Mouse (Mus musculus) cerebellum, adult 11 months (tissue): ENCODE results near the gene Faf2.

ENCODE experiments used
- DNase-seq: peaks from one replicate; pipeline ENCODE4 v3.0.0; 2022

Gene Faf2

GRCm38 (mm10) chr13:54683301-54683700 is 61.7 kb downstream of the Faf2 start:
- DNase-seq, result no peak

DNA sequence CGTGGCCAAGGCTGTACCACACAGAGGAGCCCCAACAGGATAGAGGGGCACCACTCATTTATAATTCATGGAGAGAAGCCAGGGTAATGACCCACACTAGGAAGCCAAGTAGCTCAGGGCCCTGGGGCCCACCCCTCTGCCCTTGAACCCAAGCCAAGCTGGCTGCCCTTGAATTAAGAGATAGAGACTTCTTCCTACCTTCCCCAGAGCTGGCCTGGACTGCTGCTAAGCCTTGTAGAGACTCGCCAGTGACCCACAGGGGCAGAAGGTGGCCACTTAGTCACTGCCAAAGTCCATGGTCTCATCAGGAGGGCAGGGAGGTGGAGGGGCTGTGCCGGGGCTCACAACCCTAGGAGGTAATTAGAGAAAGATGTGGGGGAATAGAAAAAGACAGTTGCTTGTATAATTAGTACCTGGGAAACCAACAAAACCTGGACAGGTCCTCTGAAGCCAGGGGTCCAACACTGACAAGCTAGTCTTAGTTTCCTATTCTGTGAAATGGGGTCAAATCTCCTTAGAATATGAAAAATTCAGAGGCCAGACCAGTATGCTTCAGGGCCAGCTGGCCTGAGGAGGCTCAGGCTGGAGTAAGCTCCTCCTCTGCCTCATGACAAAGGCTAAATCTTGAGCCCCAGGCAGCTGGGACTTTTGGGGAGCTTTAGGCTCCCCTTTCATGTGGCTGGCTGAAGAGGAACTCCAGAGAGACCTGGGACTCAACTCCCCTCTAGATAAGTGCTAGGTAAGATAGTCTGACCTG is 62.7 kb downstream of the Faf2 start:
- no peak for DNase-seq

- no peak for DNase-seq
Measured at GRCm38 (mm10) chr13:54685174-54685573, 63.6 kb downstream of the Faf2 start.

DNA sequence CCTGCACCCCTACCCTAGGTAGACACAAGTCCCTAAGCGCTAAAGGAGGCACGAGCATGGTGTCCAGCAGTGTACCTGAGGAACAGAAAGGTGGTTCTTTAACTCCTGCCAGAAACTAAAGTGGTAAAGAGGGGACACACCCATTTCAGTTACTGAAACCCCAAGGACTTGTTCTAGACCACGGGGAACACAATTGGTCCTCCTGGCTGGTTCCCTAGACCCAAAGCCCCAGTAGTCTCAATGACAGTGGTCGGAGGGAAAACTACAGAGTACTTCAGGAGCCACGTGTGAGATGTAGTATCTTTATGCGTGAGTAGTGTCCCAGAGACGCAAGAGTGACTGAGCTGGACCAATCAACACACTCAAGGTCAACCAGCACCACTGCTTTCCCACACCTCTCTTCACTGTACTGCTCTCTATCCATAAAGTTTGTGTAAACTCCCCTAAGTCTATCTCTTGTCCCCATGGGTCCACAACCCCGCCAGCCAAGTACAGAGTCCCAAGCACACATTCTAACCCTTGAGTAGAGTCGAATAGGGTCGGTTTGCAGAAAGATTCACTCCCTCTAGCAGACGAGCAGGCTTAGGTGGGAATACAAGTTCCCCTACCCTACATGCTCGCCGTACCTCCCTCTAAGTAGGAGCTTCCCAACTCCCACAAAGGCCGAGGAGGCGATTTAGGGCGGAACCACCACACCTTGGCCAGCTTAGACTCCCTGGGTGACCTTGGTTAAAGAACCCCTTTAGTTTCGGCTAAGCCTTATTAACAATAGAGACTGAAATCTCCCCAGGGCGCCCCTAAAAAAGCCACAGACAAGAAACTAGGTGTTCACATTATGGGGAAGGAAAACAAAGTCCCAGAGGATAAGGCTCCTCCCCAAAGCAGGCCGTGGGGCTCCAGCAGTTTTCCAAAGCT is 64.8 kb downstream of the Faf2 start:
- no peak for DNase-seq

DNA sequence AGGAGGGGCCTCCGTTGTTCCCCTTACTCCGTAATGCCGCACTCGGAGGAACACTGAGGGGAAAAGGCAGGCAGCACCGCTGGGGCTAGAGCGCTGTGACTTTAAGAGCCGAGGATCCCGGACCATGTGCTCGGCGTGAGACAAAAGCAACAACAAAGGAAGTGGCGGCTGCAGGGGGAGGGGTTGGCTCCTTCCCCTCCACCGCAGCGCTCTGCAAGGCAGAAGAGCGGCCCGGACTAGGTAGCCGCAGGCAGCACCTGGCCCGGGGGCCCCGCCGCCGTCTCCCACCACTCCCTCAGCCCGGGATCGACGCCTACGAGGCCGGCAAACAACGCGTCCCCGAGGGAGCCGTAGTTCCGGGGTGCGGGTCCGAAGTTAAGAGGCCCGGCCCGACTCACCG is 65.5 kb downstream of the Faf2 start:
- DNase-seq, result no peak

DNA sequence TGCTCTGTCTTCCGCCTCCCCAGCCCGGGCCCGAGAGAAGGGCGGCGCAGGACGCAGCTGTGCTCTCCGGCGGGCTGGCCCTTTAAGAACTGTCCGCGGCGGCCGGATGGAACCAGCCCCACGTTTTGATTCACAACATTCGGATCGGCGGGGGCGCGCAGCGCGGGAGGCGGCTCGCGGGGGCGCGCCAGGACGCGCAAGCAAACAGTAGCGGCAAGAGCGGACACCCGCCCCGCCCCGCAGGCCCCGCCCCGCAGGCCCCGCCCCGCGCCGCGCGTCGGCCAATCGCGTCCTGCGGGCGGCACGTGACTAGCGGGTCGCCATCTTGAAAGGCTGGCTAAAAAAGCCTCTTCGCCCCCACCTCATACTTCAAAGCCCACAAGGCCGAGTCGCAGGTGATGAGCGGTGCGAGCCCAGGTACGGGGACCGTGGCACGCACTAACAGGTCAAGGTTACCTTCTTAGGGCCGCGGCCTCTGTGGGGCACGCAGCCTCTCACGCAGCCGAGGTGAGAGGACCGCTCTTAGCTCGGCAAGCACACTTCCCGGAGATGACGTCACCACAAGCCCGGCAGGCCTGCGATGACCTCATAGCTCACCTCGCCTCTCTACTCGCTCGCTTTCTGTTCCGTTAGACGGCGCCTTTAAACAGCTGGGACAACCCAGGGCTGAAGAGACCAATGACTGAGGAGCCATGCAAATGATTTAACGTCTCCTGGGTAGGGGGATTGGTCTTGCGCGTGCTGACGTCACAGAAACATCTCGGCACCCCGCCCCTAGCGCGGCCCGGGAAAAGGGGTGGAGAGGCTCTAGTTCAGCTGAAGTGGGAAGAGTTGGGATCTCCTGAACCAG is 66.2 kb downstream of the Faf2 start:
- peak; percentile 98 for DNase-seq

- DNase-seq, result no peak
Measured at GRCm38 (mm10) chr13:54690151-54690740, 68.7 kb downstream of the Faf2 start.

DNA sequence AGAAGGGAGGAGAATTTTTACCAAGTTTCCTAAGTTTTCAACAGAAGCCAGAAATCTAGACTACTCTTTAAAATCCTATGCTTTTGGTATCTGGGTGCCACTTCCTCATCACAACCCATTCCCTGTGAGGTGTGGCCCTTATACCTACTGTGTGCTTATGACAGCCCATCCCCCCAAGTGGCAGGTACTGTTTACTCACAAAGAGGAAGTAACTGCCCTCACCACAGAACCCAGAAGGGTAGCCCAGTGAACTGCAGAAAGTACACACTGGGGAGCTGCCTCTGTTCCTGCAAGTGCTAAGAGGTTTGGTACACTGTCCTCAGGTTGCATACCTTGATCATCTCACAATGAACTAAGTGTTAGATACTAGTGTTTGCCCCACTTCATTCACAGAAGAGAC is 70.2 kb downstream of the Faf2 start:
- no peak for DNase-seq

DNA sequence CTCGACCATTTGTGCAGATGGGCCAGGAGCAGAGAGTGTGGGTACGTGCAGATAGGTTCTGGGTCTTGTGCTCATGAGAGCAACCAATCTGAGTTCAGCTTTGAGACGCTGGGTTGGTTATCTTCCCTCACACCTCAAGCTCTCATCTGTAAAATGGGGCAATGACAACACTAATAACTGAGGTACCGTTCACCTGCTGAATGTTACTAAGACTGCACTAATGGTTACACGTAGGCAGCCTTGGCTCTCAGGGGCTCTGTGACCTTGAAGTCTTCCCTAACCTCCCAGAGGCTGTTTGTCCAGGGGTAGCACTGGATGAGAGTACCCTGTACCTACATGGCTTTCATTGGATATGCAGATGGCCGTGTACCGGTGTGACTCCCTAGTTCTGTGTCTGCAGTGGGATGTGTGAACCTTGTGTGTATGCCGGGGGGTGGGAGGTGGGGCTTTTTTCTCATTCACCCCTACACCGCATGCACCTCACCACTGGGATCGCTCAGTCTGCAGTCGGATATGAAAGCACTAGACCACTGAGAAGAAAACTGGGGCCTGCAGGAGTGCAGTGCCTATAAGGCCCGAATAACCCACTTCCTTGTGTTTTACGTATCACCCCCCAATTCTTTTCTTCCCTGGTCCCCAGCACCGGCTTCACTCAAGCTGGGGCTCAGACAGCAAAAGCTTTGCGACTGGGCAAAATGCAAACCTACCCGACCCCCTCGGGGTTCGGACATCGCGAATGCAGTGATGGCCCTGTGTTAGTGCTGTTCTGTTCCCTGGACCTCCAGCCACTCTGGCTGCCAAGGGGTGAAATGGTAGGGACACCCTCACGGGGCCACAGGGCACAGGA is 71.3 kb downstream of the Faf2 start:
- no peak for DNase-seq

GRCm38 (mm10) chr13:54693558-54694347 is 72.2 kb downstream of the Faf2 start, which contains the start of gene Rnf44:
TSS of gene Rnf44 (minus strand) at chr13:54693907.
- DNase-seq, result peak; percentile 99

DNA sequence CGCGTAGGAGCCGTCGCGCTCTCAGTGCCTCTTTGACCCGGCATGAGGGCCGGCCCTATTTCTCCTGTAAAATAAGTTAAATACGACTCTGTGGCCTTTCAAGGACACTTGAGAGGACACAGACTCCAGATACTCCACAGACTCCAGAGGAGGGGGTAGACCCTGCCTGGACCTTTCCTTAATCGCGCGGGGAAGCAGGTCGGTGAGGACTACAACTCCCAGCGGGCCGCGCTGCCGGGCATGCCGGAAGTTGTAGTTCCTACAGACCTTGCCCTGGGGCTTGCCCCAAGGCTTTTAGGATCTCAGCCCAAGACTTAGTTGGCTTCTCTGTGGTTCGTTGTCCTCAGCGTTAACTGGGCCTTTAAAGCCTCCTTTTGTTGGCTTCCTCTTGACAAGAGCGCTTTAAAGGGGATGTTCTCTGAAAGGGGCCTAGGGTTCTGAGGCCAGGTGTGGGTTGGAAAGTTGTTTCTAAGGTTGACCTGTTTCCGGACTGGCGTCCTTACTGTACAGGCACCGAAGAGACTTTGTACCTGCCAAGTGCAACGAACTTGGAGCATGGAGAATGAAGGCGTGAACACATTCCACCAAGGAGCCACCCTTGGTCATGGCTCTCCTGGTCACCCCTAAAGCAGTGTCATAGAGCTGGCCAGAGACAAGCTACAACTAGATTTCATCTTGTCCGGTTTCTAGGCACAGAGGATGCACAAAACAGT is 72.9 kb downstream of the Faf2 start:
- DNase-seq, result peak; percentile 89

DNA sequence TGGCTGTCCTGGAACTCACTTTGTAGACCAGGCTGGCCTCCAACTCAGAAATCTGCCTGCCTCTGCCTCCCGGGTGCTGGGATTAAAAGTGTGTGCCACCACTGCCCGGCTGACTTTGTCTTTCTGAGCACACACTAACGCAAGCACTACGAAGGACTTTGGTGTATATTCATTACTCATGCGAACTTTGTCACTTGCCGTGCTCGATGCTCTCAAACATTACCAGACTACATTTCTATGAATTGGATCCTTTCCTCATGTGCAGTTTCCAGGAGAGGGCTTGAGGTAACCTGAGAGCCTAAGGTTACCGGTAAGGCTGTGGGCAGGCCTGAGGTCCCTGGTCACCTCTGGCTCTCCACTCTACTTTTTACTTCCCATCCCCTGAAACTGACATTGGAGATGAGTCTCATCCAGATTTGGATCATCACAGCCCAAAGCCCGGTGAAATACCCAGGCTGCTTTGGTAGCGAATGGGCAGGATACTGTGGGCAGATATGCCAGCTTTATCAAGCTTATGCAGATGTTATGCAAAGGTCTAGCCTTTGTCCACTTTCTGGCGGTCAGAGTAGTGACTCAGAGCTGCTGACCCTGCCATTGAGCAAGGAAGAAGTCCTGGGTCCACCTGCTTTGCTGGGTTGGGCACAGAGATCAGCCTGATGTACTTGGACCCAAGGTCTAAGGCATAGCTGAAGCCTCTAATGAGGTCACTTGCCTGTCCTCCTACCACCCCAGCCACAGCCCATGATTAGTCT is 74.1 kb downstream of the Faf2 start:
- no peak for DNase-seq

GRCm38 (mm10) chr13:54701243-54701642 is 79.7 kb downstream of the Faf2 start, which contains the start of gene Cdhr2:
TSS of gene Cdhr2 (plus strand) at chr13:54701461.
- DNase-seq, result no peak

DNA sequence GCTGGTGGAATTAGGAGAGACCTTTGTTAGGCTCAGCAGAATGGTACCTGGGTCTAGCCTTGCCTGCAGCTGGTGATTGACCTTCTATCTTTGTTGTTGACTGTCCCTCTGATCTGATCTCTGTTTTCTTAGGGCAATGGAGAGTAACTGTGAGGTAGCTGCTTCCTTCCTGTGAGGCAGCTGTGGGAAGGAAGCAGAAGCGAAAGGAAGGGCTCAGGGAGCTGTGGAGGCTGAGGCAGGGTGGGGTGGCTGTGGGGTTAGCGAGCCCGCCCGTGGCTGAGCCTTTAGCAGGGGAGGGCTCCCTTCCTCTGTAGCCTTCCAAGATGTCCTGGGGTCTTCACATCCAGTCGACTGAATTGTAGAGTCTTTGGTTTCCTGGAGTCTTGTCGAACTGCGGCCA is 80.9 kb downstream of the Faf2 start:
- no peak for DNase-seq

GRCm38 (mm10) chr13:54704890-54705289 is 83.3 kb downstream of the Faf2 start:
- no peak for DNase-seq

GRCm38 (mm10) chr13:54710866-54711265 is 89.3 kb downstream of the Faf2 start:
- no peak for DNase-seq
